8 mouse cellular contexts compared by ENCODE assay signal in the genomic region with DNA sequence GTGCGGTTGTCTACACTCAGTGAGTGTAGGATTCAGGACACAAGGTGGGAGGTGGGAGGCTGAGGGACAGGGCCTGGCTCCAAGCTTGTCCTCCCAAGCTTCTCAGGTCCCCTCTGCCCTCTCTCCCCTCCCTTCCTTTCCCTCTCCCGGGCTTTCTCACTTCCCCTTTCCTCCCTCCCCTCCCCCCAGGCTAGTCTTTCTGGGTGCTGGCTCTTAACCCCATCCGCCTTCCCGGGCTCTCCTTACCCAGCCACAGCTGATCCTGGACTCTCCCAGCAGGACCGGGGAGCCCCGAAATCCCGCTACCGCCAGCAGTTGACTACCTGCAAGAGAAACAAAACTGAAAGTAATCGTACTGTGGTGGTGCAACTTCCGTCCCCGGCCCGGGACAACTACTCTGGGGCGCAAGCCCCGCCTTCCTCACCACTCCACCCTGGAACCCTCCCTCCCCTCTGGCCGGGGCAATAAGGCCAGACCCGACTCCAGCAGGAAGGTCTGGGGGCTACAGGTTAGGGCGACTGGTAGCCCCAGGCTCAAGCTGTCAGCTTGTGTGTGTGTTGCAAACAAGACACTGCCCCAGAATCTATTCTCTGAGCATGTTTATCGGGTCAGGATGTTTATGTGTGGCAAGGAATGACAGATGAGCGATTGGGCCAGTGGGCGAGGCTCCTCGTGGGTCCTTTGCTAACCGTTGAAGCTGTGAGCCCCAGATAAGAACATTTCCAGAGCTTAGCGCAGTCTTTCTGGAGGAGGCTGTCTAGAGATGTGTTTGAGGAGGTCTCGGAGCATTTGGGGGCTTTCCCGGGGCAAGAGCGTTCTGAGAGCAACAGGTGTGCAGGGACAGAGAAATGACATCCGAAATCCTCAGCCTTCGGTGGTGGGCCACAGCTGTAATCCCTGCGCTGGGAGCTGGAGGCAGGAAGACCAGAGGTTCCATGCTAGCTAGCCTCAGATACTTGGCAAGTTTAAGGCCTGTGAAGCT. TPM values are rescaled to one million over a fixed set of nuclear protein-coding genes. Genes with fewer than 3 reads are reported as not detected.
DNase-seq lines count a peak whose midpoint lies in the region; ATAC-seq and TF ChIP-seq lines count a peak whose summit lies in the region.

TSS of gene Trim56 (minus strand) at position 344 of the 982 bp plus-strand sequence.

- peak within 1 kb of the TSS; percentile 59 for H3K4me2 ChIP-seq in embryonic facial prominence, embryonic 11.5 days (ENCODE audit: low read depth, low read length)
- peak within 1 kb of the TSS; percentile 77 for H3K4me2 ChIP-seq in lung, postnatal 0 days (replicated peaks; ENCODE audit: low read depth, low read length)

- peak within 1 kb of the TSS; percentile 39 for H3K4me3 ChIP-seq in embryonic facial prominence, embryonic 11.5 days (ENCODE audit: low read depth, low read length)
- peak within 1 kb of the TSS; percentile 78 for H3K4me3 ChIP-seq in heart, embryonic 10.5 days
- peak within 1 kb of the TSS; percentile 77 for H3K4me3 ChIP-seq in lung, postnatal 0 days (ENCODE audit: low read depth, low read length)
- peak within 1 kb of the TSS; percentile 51 for H3K4me3 ChIP-seq in olfactory bulb, adult 2 months (ENCODE audit: insufficient read depth, low read depth, low read length)

- peak; percentile 65 for TF ChIP-seq EP300 in lung, postnatal 0 days (IDR thresholded peaks at IDR 0.05)

- 7% methylated on average over 29 of the region's 29 CpGs for WGBS in embryonic facial prominence, embryonic 11.5 days
- WGBS in heart, embryonic 10.5 days, result 4% methylated on average over 29 of the region's 29 CpGs
- 3% methylated on average over 28 of the region's 29 CpGs for WGBS in lung, postnatal 0 days
- 16% methylated on average over 29 of the region's 29 CpGs for WGBS in olfactory bulb, adult 2 months

- no peak for TF ChIP-seq CTCF in lung, postnatal 0 days (IDR thresholded peaks at IDR 0.05)
- no peak for TF ChIP-seq CTCF in olfactory bulb, adult 2 months (IDR thresholded peaks at IDR 0.05; ENCODE audit: insufficient read depth, low read depth, low read length)

- ATAC-seq in embryonic facial prominence, embryonic 11.5 days (replicated peaks; ENCODE audit: insufficient number of reproducible peaks, low FRiP score, low TSS enrichment, low read depth), result peak; percentile 70; the same call in 1 of the 2 replicates
- peak; percentile 93 for ATAC-seq in lung, postnatal 0 days

- no peaks in the 10 kb centered on the region for H3K27me3 ChIP-seq in embryonic facial prominence, embryonic 11.5 days (ENCODE audit: control insufficient read depth, insufficient read depth, low read length)
- no peaks in the 10 kb centered on the region for H3K27me3 ChIP-seq in heart, embryonic 10.5 days (ENCODE audit: insufficient read depth, poor library complexity, severe bottlenecking)
- no peaks in the 10 kb centered on the region for H3K27me3 ChIP-seq in lung, postnatal 0 days (replicated peaks; ENCODE audit: insufficient read depth, low read length)

- 0 out of 2 replicates have a peak, but pooled peaks cover 2% of the 10 kb centered on the region for H3K36me3 ChIP-seq in embryonic facial prominence, embryonic 11.5 days (replicated peaks; ENCODE audit: control insufficient read depth, insufficient read depth, low read depth, low read length)
- H3K36me3 ChIP-seq in heart, embryonic 10.5 days, result peaks cover 34% of the 10 kb centered on the region
- peaks cover 9% of the 10 kb centered on the region for H3K36me3 ChIP-seq in lung, postnatal 0 days (ENCODE audit: insufficient read depth, low read length)

- H3K4me1 ChIP-seq in embryonic facial prominence, embryonic 11.5 days (ENCODE audit: control insufficient read depth, insufficient read depth, low read length), result no peaks in the 10 kb centered on the region
- H3K4me1 ChIP-seq in heart, embryonic 10.5 days, result peaks cover 22% of the 10 kb centered on the region
- peaks cover 8% of the 10 kb centered on the region for H3K4me1 ChIP-seq in lung, postnatal 0 days (ENCODE audit: insufficient read depth, low read depth, low read length)
- peaks cover 10% of the 10 kb centered on the region for H3K4me1 ChIP-seq in olfactory bulb, adult 2 months (ENCODE audit: control insufficient read depth, insufficient read depth, low read length)

- no peak within 1 kb of the TSS for H3K27ac ChIP-seq in embryonic facial prominence, embryonic 11.5 days (replicated peaks; ENCODE audit: low read depth, low read length)
- H3K27ac ChIP-seq in heart, embryonic 10.5 days, result peak within 1 kb of the TSS; percentile 94
- H3K27ac ChIP-seq in lung, postnatal 0 days (ENCODE audit: low read length), result peak within 1 kb of the TSS; percentile 90
- no peak within 1 kb of the TSS for H3K27ac ChIP-seq in olfactory bulb, adult 2 months (ENCODE audit: insufficient read depth, low read depth, low read length)

- DNase-seq in layer of hippocampus, adult 11-12 months (ENCODE audit: low spot score), result peak; percentile 61
- DNase-seq in layer of hippocampus, adult 9-10 months (ENCODE audit: low spot score), result no peak
- peak; percentile 60 for DNase-seq in embryonic facial prominence, embryonic 11.5 days (ENCODE audit: low spot score)
- peak; percentile 93 for DNase-seq in heart, embryonic 10.5 days (ENCODE audit: low spot score)
- DNase-seq in kidney, adult 9 months, result peak; percentile 86
- DNase-seq in lung, postnatal 0 days (ENCODE audit: low spot score), result peak; percentile 96
- DNase-seq in urinary bladder, adult 2 months (ENCODE audit: low spot score), result peak; percentile 68

- peak within 1 kb of the TSS; percentile 63 for H3K9ac ChIP-seq in embryonic facial prominence, embryonic 11.5 days (replicated peaks; ENCODE audit: low read length)
- peak within 1 kb of the TSS; percentile 78 for H3K9ac ChIP-seq in lung, postnatal 0 days (replicated peaks; ENCODE audit: low read depth)

- TF ChIP-seq POLR2A in olfactory bulb, adult 2 months (IDR thresholded peaks at IDR 0.05; ENCODE audit: insufficient read depth, low read depth, low read length), result no peak

- no peaks in the 10 kb centered on the region for H3K9me3 ChIP-seq in embryonic facial prominence, embryonic 11.5 days (replicated peaks; ENCODE audit: control insufficient read depth, low read length)
- 0 out of 2 replicates have a peak, but pooled peaks cover 4% of the 10 kb centered on the region for H3K9me3 ChIP-seq in heart, embryonic 10.5 days
- H3K9me3 ChIP-seq in lung, postnatal 0 days (ENCODE audit: low read length), result no peaks in the 10 kb centered on the region

RNA-seq across cellular contexts. Expression of gene Trim56, which starts in this region (rescaled TPM):
- polyA plus RNA-seq in embryonic facial prominence, embryonic 11.5 days (2014; fragmentation: Nextera tagmentation; extraction: Ambion mirVana), result 3.6 and 4.6 TPM in 2 replicates
- polyA plus RNA-seq in heart, embryonic 10.5 days (2016; fragmentation: Nextera tagmentation; extraction: Ambion mirVana), result 6.4 and 7.4 TPM in 2 replicates
- polyA plus RNA-seq in lung, postnatal 0 days (2015; fragmentation: Nextera tagmentation; extraction: Ambion mirVana), result 13.4 and 16.4 TPM in 2 replicates
- 43.5 TPM in 1 of 2 replicates, not detected in the other for polyA plus RNA-seq in olfactory bulb, adult 2 months (2012; ENCODE audit: insufficient read depth, insufficient read length, low replicate concordance, missing spikeins)
- polyA plus RNA-seq in urinary bladder, adult 2 months (2012; rRNA removed), result 5.7 and 11.9 TPM in 2 replicates

Comparison
In these comparisons a context has a peak if more than half of its experiments do, and no peak if none do; other contexts are left out.
1. H3K27ac ChIP-seq: peak in heart, embryonic 10.5 days (single experiment) and lung, postnatal 0 days (single experiment); none in embryonic facial prominence, embryonic 11.5 days (single experiment) and olfactory bulb, adult 2 months (single experiment).
2. Peak in every context shown above with its lines, with median percentiles within 50 percentile points of each other: H3K4me3 ChIP-seq.